Mouse (Mus musculus): ENCODE measurements around the gene Cabp4. TPM values are rescaled to one million over a fixed set of nuclear protein-coding genes. Genes with fewer than 3 reads are reported as not detected.
A peak's percentile ranks its signal among the peaks of the same experiment; 100 is the strongest.

The Cabp4 gene
- polyA plus RNA-seq, 1 experiment from 2014 or later = 0.33 TPM

DNA sequence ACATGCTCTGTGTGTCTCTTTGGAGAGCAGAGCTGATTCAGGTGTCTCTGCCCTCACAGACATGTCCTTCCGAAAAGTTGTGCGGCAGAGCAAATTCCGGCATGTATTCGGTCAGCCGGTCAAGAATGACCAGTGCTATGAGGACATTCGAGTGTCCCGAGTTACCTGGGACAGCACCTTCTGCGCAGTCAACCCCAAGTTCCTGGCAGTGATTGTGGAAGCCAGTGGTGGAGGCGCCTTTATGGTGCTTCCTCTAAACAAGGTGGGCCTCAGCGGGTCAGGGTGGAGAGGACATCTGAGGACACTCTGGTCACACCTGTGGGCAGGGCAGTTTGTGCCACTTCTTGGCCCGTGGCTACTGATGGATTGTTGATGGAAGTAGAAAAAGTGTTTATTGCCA is 5.5 kb upstream of the Cabp4 start:
- WGBS = 68% methylated on average over 11 of the region's 11 CpGs
- Histone ChIP-seq H3K9me3 (ENCODE audit: control insufficient read depth) (no peaks in the 10 kb centered on the region), H3K4me1 (replicated peaks; ENCODE audit: control insufficient read depth, insufficient read depth, low read length) (peaks cover 9% of the 10 kb centered on the region; the same call in 1 of the 2 replicates), H3K4me3 (ENCODE audit: low read depth, low read length) (peak overlapping the region; percentile 84), H3K27ac (ENCODE audit: low read depth, low read length) (peak overlapping the region; percentile 95), H3K9ac (ENCODE audit: low read depth, low read length) (peak overlapping the region; percentile 95), H3K4me2 (replicated peaks; ENCODE audit: low read depth) (peak overlapping the region; percentile 80), H3K36me3 (ENCODE audit: control insufficient read depth, insufficient read depth) (peaks cover 43% of the 10 kb centered on the region), H3K27me3 (replicated peaks; ENCODE audit: control insufficient read depth, insufficient read depth, low read length) (no peaks in the 10 kb centered on the region)
- no peak; the same call in 1 of the 2 replicates for ATAC-seq
- no peak for TF ChIP-seq CTCF (IDR thresholded peaks at IDR 0.05; ENCODE audit: low read depth)

GRCm38 (mm10) chr19:4148819-4149218 is 5.0 kb upstream of the Cabp4 start:
- 3% methylated on average over 7 of the region's 8 CpGs for WGBS
- peak overlapping the region; percentile 95 for H3K27ac ChIP-seq (ENCODE audit: low read depth, low read length)
- H3K9me3 ChIP-seq (ENCODE audit: control insufficient read depth) = no peaks in the 10 kb centered on the region
- H3K4me1 ChIP-seq (replicated peaks; ENCODE audit: control insufficient read depth, insufficient read depth, low read length) = peaks cover 9% of the 10 kb centered on the region; the same call in 1 of the 2 replicates
- peak overlapping the region; percentile 84 for H3K4me3 ChIP-seq (ENCODE audit: low read depth, low read length)
- ATAC-seq = no peak
- H3K27me3 ChIP-seq (replicated peaks; ENCODE audit: control insufficient read depth, insufficient read depth, low read length) = no peaks in the 10 kb centered on the region
- H3K36me3 ChIP-seq (ENCODE audit: control insufficient read depth, insufficient read depth) = peaks cover 39% of the 10 kb centered on the region
- peak overlapping the region; percentile 95 for H3K9ac ChIP-seq (ENCODE audit: low read depth, low read length)
- H3K4me2 ChIP-seq (replicated peaks; ENCODE audit: low read depth) = peak overlapping the region; percentile 80
- TF ChIP-seq CTCF (IDR thresholded peaks at IDR 0.05; ENCODE audit: low read depth) = no peak

- WGBS = under 1% methylated on average over 33 of the region's 33 CpGs
- ATAC-seq = peak; percentile 85
- Histone ChIP-seq H3K4me2 (replicated peaks; ENCODE audit: low read depth) (peak within 1 kb of the TSS; percentile 80), H3K9me3 (ENCODE audit: control insufficient read depth) (no peaks in the 10 kb centered on the region), H3K4me1 (replicated peaks; ENCODE audit: control insufficient read depth, insufficient read depth, low read length) (peaks cover 9% of the 10 kb centered on the region; the same call in 1 of the 2 replicates), H3K9ac (ENCODE audit: low read depth, low read length) (peak within 1 kb of the TSS; percentile 95), H3K27me3 (replicated peaks; ENCODE audit: control insufficient read depth, insufficient read depth, low read length) (no peaks in the 10 kb centered on the region), H3K27ac (ENCODE audit: low read depth, low read length) (peak within 1 kb of the TSS; percentile 95), H3K36me3 (ENCODE audit: control insufficient read depth, insufficient read depth) (peaks cover 35% of the 10 kb centered on the region), H3K4me3 (ENCODE audit: low read depth, low read length) (peak within 1 kb of the TSS; percentile 84)
- TF ChIP-seq CTCF (IDR thresholded peaks at IDR 0.05; ENCODE audit: low read depth) = no peak
Measured at GRCm38 (mm10) chr19:4148491-4148806, 4.6 kb upstream of the Cabp4 start, which contains the start of gene Coro1b. Coro1b (plus strand) TSS chr19:4148619.

- Histone ChIP-seq H3K9me3 (ENCODE audit: control insufficient read depth) (no peaks in the 10 kb centered on the region), H3K9ac (ENCODE audit: low read depth, low read length) (0 out of 2 replicates have a peak overlapping the region, but pooled peaks have one; percentile 95), H3K27ac (ENCODE audit: low read depth, low read length) (no peak overlapping the region), H3K27me3 (replicated peaks; ENCODE audit: control insufficient read depth, insufficient read depth, low read length) (no peaks in the 10 kb centered on the region), H3K4me3 (ENCODE audit: low read depth, low read length) (peak overlapping the region; percentile 84), H3K4me2 (replicated peaks; ENCODE audit: low read depth) (peak overlapping the region; percentile 80), H3K4me1 (replicated peaks; ENCODE audit: control insufficient read depth, insufficient read depth, low read length) (peaks cover 9% of the 10 kb centered on the region; the same call in 1 of the 2 replicates), H3K36me3 (ENCODE audit: control insufficient read depth, insufficient read depth) (peaks cover 30% of the 10 kb centered on the region)
- 42% methylated on average over 9 of the region's 9 CpGs for WGBS
- no peak for TF ChIP-seq CTCF (IDR thresholded peaks at IDR 0.05; ENCODE audit: low read depth)
- 0 out of 2 replicates have a peak, but pooled peaks have one; percentile 0 for ATAC-seq
Measured at GRCm38 (mm10) chr19:4147782-4148490, 4.1 kb upstream of the Cabp4 start.

GRCm38 (mm10) chr19:4147022-4147405 is 3.2 kb upstream of the Cabp4 start:
- TF ChIP-seq CTCF (IDR thresholded peaks at IDR 0.05; ENCODE audit: low read depth) = no peak
- Histone ChIP-seq H3K4me2 (replicated peaks; ENCODE audit: low read depth) (no peak overlapping the region), H3K4me1 (replicated peaks; ENCODE audit: control insufficient read depth, insufficient read depth, low read length) (peaks cover 9% of the 10 kb centered on the region; the same call in 1 of the 2 replicates), H3K9me3 (ENCODE audit: control insufficient read depth) (no peaks in the 10 kb centered on the region), H3K27me3 (replicated peaks; ENCODE audit: control insufficient read depth, insufficient read depth, low read length) (no peaks in the 10 kb centered on the region), H3K9ac (ENCODE audit: low read depth, low read length) (no peak overlapping the region), H3K4me3 (ENCODE audit: low read depth, low read length) (no peak overlapping the region), H3K27ac (ENCODE audit: low read depth, low read length) (no peak overlapping the region), H3K36me3 (ENCODE audit: control insufficient read depth, insufficient read depth) (peaks cover 21% of the 10 kb centered on the region)
- WGBS = 74% methylated on average over 3 of the region's 3 CpGs
- no peak for ATAC-seq

GRCm38 (mm10) chr19:4146366-4147021 is 2.7 kb upstream of the Cabp4 start:
- peaks cover 9% of the 10 kb centered on the region; the same call in 1 of the 2 replicates for H3K4me1 ChIP-seq (replicated peaks; ENCODE audit: control insufficient read depth, insufficient read depth, low read length)
- H3K9ac ChIP-seq (ENCODE audit: low read depth, low read length) = no peak overlapping the region
- TF ChIP-seq CTCF (IDR thresholded peaks at IDR 0.05; ENCODE audit: low read depth) = no peak
- H3K4me2 ChIP-seq (replicated peaks; ENCODE audit: low read depth) = no peak overlapping the region
- H3K36me3 ChIP-seq (ENCODE audit: control insufficient read depth, insufficient read depth) = peaks cover 17% of the 10 kb centered on the region
- no peak overlapping the region for H3K27ac ChIP-seq (ENCODE audit: low read depth, low read length)
- no peak for ATAC-seq
- WGBS = 73% methylated on average over 12 of the region's 12 CpGs
- no peaks in the 10 kb centered on the region for H3K9me3 ChIP-seq (ENCODE audit: control insufficient read depth)
- H3K4me3 ChIP-seq (ENCODE audit: low read depth, low read length) = no peak overlapping the region
- no peaks in the 10 kb centered on the region for H3K27me3 ChIP-seq (replicated peaks; ENCODE audit: control insufficient read depth, insufficient read depth, low read length)
